Mouse (Mus musculus): ENCODE data around the gene Tnfrsf1b.

DNA sequence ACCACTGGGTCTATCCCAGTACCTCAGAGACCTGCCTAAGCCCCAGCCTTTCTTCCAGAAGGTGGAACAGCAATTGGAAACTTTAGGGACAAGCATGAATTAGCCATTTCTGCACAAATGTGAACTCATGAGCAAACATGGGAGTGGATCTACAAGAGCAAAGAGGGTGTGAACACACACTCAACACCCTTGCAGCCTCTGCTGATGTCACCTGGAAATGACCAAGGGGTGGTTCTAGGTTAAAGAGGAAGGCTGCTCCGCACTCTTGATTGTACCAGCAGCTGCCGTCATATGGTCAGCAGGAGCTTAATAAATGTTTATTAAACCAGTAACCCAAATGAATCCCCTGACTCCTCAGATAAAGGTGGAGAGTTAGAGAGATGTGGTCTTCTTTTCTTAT lies 16.0 kb downstream of the Tnfrsf1b start:
- TF ChIP-seq CTCF (IDR thresholded peaks at IDR 0.05; ENCODE audit: borderline replicate concordance, control insufficient read depth, extremely low read depth, insufficient read depth, low read length, poor library complexity) (no peak), POLR2A (IDR thresholded peaks at IDR 0.05; ENCODE audit: control insufficient read depth, extremely low read depth, insufficient read depth, low read length, poor library complexity) (no peak)

Data from thymus, adult 2 months (tissue).